Mouse (Mus musculus) lung, embryonic 15.5 days (tissue): ENCODE results near the gene Foxi2. TPM values are rescaled to one million over a fixed set of nuclear protein-coding genes. Genes with fewer than 3 reads are reported as not detected.

Source experiments
- ATAC-seq: fragments of 200-750 bp; cut with Nextera tagmentation; 2 replicates; pipeline ENCODE4 v1.8.0; 2017; ENCODE audit warnings: moderate number of reproducible peaks, borderline replicate concordance; ENCODE audit not compliant: low FRiP score, low TSS enrichment; ENCODE audit errors: extremely low read depth
- H3K27ac ChIP-seq: fragments of 300-500 bp; sonication (generic); 2 replicates; pipeline ENCODE4 v1.5.1; 2015; ENCODE audit warnings: moderate library complexity, mild to moderate bottlenecking, inconsistent platforms
- H3K27me3 ChIP-seq: fragments of 300-500 bp; sonication (generic); 2 replicates; pipeline ENCODE4 v1.6.1; 2015; ENCODE audit warnings: inconsistent platforms
- H3K36me3 ChIP-seq: fragments of 300-500 bp; sonication (generic); 2 replicates; pipeline ENCODE4 v1.6.1; 2015; ENCODE audit warnings: inconsistent platforms
- H3K4me1 ChIP-seq: fragments of 300-500 bp; sonication (generic); 2 replicates; pipeline ENCODE4 v1.6.1; 2015; ENCODE audit warnings: inconsistent platforms
- H3K4me2 ChIP-seq: fragments of 300-500 bp; sonication (generic); 2 replicates; pipeline ENCODE4 v1.6.1; 2015; ENCODE audit warnings: inconsistent platforms, mild to moderate bottlenecking, moderate library complexity
- H3K4me3 ChIP-seq: fragments of 300-500 bp; sonication (generic); 2 replicates; pipeline ENCODE4 v1.5.1; 2015; ENCODE audit warnings: mild to moderate bottlenecking, inconsistent platforms
- H3K9ac ChIP-seq: fragments of 300-500 bp; sonication (generic); 2 replicates; pipeline ENCODE4 v1.6.1; 2015; ENCODE audit warnings: inconsistent platforms
- H3K9me3 ChIP-seq: fragments of 300-500 bp; sonication (generic); 2 replicates; pipeline ENCODE4 v1.6.1; 2016; ENCODE audit warnings: inconsistent platforms
- WGBS: fragments of 180-500 bp; shearing (Covaris S2); methylation state at CpG from one replicate; pipeline ENCODE4 v1.1.7; 2015; 5-methylcytosine and 5-hydroxymethylcytosine counted together
- polyA plus RNA-seq: library from polyadenylated mRNA; unstranded; fragments of >200 nt; fragmentation: Nextera tagmentation; extraction: Ambion mirVana; gene quantifications from 2 replicates; pipeline ENCODE4 v1.2.1, GENCODE M21; 2015

The Foxi2 gene
- not detected in 2 replicates for polyA plus RNA-seq

- Histone ChIP-seq H3K27ac (no peak within 1 kb of the TSS), H3K4me3 (no peak within 1 kb of the TSS), H3K9me3 (no peaks in the 10 kb centered on the region), H3K27me3 (peaks cover 50% of the 10 kb centered on the region), H3K4me1 (no peaks in the 10 kb centered on the region), H3K4me2 (peak within 1 kb of the TSS; percentile 33; the same call in 1 of the 2 replicates), H3K36me3 (no peaks in the 10 kb centered on the region), H3K9ac (no peak within 1 kb of the TSS)
- 2% methylated on average over 51 of the region's 51 CpGs for WGBS
- no peak for ATAC-seq
These were observed at the start of gene Foxi2 for GRCm38 (mm10) chr7:135410237-135410965. Gene Foxi2 (plus strand): TSS chr7:135410308.

GRCm38 (mm10) chr7:135364606-135365005 is 45.5 kb upstream of the Foxi2 start:
- Histone ChIP-seq H3K27me3 (no peaks in the 10 kb centered on the region), H3K4me2 (no peak overlapping the region), H3K36me3 (no peaks in the 10 kb centered on the region), H3K4me1 (no peaks in the 10 kb centered on the region), H3K4me3 (no peak overlapping the region), H3K9ac (no peak overlapping the region), H3K9me3 (no peaks in the 10 kb centered on the region), H3K27ac (no peak overlapping the region)
- no peak for ATAC-seq
- WGBS: 88% methylated on average over 5 of the region's 5 CpGs

- WGBS: 85% methylated on average over 13 of the region's 13 CpGs
- no peak for ATAC-seq
- H3K27me3 ChIP-seq: no peaks in the 10 kb centered on the region
- no peaks in the 10 kb centered on the region for H3K4me1 ChIP-seq
- no peaks in the 10 kb centered on the region for H3K36me3 ChIP-seq
- no peak overlapping the region for H3K27ac ChIP-seq
- H3K4me3 ChIP-seq: no peak overlapping the region
- H3K4me2 ChIP-seq: no peak overlapping the region
- H3K9me3 ChIP-seq: no peaks in the 10 kb centered on the region
- no peak overlapping the region for H3K9ac ChIP-seq
These were observed 34.1 kb upstream of the Foxi2 start for GRCm38 (mm10) chr7:135376048-135376447.

GRCm38 (mm10) chr7:135376932-135377331 is 33.2 kb upstream of the Foxi2 start:
- no peak overlapping the region for H3K27ac ChIP-seq
- no peaks in the 10 kb centered on the region for H3K27me3 ChIP-seq
- no peak for ATAC-seq
- no peaks in the 10 kb centered on the region for H3K36me3 ChIP-seq
- no peak overlapping the region for H3K4me2 ChIP-seq
- no peaks in the 10 kb centered on the region for H3K4me1 ChIP-seq
- H3K4me3 ChIP-seq: no peak overlapping the region
- no peaks in the 10 kb centered on the region for H3K9me3 ChIP-seq
- H3K9ac ChIP-seq: no peak overlapping the region
- WGBS: 67% methylated on average over 5 of the region's 5 CpGs

GRCm38 (mm10) chr7:135378331-135378730 is 31.8 kb upstream of the Foxi2 start:
- Histone ChIP-seq H3K9me3 (no peaks in the 10 kb centered on the region), H3K27ac (no peak overlapping the region), H3K4me1 (no peaks in the 10 kb centered on the region), H3K9ac (no peak overlapping the region), H3K4me2 (no peak overlapping the region), H3K36me3 (no peaks in the 10 kb centered on the region), H3K27me3 (no peaks in the 10 kb centered on the region), H3K4me3 (no peak overlapping the region)
- ATAC-seq: no peak
- WGBS: 77% methylated on average over 5 of the region's 5 CpGs

GRCm38 (mm10) chr7:135389039-135389438 is 21.1 kb upstream of the Foxi2 start:
- H3K4me2 ChIP-seq: no peak overlapping the region
- no peaks in the 10 kb centered on the region for H3K36me3 ChIP-seq
- no peak overlapping the region for H3K27ac ChIP-seq
- WGBS: 64% methylated on average over 3 of the region's 3 CpGs
- H3K27me3 ChIP-seq: no peaks in the 10 kb centered on the region
- ATAC-seq: no peak
- no peak overlapping the region for H3K4me3 ChIP-seq
- no peak overlapping the region for H3K9ac ChIP-seq
- H3K9me3 ChIP-seq: no peaks in the 10 kb centered on the region
- no peaks in the 10 kb centered on the region for H3K4me1 ChIP-seq

GRCm38 (mm10) chr7:135392949-135393542 is 17.1 kb upstream of the Foxi2 start:
- no peak overlapping the region for H3K27ac ChIP-seq
- no peaks in the 10 kb centered on the region for H3K4me1 ChIP-seq
- WGBS: 24% methylated on average over 5 of the region's 5 CpGs
- peaks cover 6% of the 10 kb centered on the region; the same call in 1 of the 2 replicates for H3K27me3 ChIP-seq
- H3K9ac ChIP-seq: no peak overlapping the region
- no peak for ATAC-seq
- H3K36me3 ChIP-seq: no peaks in the 10 kb centered on the region
- no peak overlapping the region for H3K4me3 ChIP-seq
- H3K4me2 ChIP-seq: no peak overlapping the region
- H3K9me3 ChIP-seq: no peaks in the 10 kb centered on the region

- Histone ChIP-seq H3K27me3 (peaks cover 14% of the 10 kb centered on the region; the same call in 1 of the 2 replicates), H3K4me2 (no peak overlapping the region), H3K9ac (no peak overlapping the region), H3K4me1 (no peaks in the 10 kb centered on the region), H3K9me3 (no peaks in the 10 kb centered on the region), H3K27ac (no peak overlapping the region), H3K4me3 (no peak overlapping the region), H3K36me3 (no peaks in the 10 kb centered on the region)
- 87% methylated on average over 3 of the region's 3 CpGs for WGBS
- ATAC-seq: no peak
These were observed 15.7 kb upstream of the Foxi2 start for GRCm38 (mm10) chr7:135394436-135394835.

GRCm38 (mm10) chr7:135395242-135395641 is 14.9 kb upstream of the Foxi2 start:
- no peaks in the 10 kb centered on the region for H3K9me3 ChIP-seq
- H3K27ac ChIP-seq: no peak overlapping the region
- no peaks in the 10 kb centered on the region for H3K36me3 ChIP-seq
- H3K27me3 ChIP-seq: peaks cover 18% of the 10 kb centered on the region; the same call in 1 of the 2 replicates
- H3K4me1 ChIP-seq: no peaks in the 10 kb centered on the region
- no peak for ATAC-seq
- H3K4me3 ChIP-seq: no peak overlapping the region
- H3K4me2 ChIP-seq: no peak overlapping the region
- no peak overlapping the region for H3K9ac ChIP-seq

GRCm38 (mm10) chr7:135397096-135397495 is 13.0 kb upstream of the Foxi2 start:
- WGBS: 28% methylated on average over 6 of the region's 6 CpGs
- Histone ChIP-seq H3K4me2 (no peak overlapping the region), H3K27ac (no peak overlapping the region), H3K27me3 (peaks cover 21% of the 10 kb centered on the region; the same call in 1 of the 2 replicates), H3K4me3 (no peak overlapping the region), H3K36me3 (no peaks in the 10 kb centered on the region), H3K4me1 (no peaks in the 10 kb centered on the region), H3K9ac (no peak overlapping the region), H3K9me3 (no peaks in the 10 kb centered on the region)
- ATAC-seq: no peak

GRCm38 (mm10) chr7:135397874-135398273 is 12.2 kb upstream of the Foxi2 start:
- WGBS: 15% methylated on average over 5 of the region's 5 CpGs
- no peaks in the 10 kb centered on the region for H3K9me3 ChIP-seq
- no peak overlapping the region for H3K9ac ChIP-seq
- no peak overlapping the region for H3K4me3 ChIP-seq
- no peak for ATAC-seq
- no peaks in the 10 kb centered on the region for H3K36me3 ChIP-seq
- no peaks in the 10 kb centered on the region for H3K4me1 ChIP-seq
- H3K27ac ChIP-seq: no peak overlapping the region
- H3K4me2 ChIP-seq: no peak overlapping the region
- H3K27me3 ChIP-seq: peaks cover 24% of the 10 kb centered on the region; the same call in 1 of the 2 replicates

- no peak overlapping the region for H3K27ac ChIP-seq
- 7% methylated on average over 5 of the region's 5 CpGs for WGBS
- ATAC-seq: no peak
These were observed 6.7 kb upstream of the Foxi2 start for GRCm38 (mm10) chr7:135403416-135403815.

More at GRCm38 (mm10) chr7:135403416-135403815, 6.7 kb upstream of the Foxi2 start:
- Histone ChIP-seq H3K9me3 (no peaks in the 10 kb centered on the region), H3K27me3 (peaks cover 30% of the 10 kb centered on the region; the same call in 1 of the 2 replicates), H3K4me1 (no peaks in the 10 kb centered on the region), H3K4me2 (no peak overlapping the region), H3K4me3 (no peak overlapping the region), H3K9ac (no peak overlapping the region), H3K36me3 (no peaks in the 10 kb centered on the region)
